Mouse (Mus musculus): Measurements from ENCODE around the gene Dlst. TPM values are rescaled to one million over a fixed set of nuclear protein-coding genes. Genes with fewer than 3 reads are reported as not detected.

The Dlst gene
- polyA plus RNA-seq, 1 experiment: 158 TPM

DNA sequence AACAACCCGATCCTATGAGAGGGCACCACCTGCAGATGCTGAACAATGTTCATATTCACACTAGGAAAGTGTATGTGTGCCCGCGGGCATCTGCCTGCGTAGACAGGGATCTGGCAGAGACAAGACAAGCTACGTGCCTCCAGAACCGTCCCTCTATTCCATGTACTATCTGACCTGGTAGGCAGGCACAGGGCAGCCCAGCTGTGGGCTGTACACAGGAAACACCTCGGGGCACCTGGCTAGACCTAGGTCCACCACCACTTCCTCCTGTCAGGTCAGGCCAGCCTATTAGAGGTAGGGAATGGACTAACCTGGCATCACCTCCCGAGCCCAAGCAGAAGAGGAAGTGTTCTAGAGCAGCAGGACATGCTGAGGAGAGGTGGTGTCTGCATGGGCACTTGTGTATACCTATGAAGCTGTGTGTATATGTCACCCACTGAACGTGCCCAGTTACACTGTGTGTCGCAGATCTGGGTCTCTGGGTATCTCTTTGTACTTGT is 67.2 kb downstream of the Dlst start, which contains the start of gene Pgf:
TSS of gene Pgf (minus strand) at position 51 of the 500 bp plus-strand sequence.
- DNase-seq (ENCODE audit: extremely low spot score in 1 of 2, low spot score in 1 of 2): no peak

DNA sequence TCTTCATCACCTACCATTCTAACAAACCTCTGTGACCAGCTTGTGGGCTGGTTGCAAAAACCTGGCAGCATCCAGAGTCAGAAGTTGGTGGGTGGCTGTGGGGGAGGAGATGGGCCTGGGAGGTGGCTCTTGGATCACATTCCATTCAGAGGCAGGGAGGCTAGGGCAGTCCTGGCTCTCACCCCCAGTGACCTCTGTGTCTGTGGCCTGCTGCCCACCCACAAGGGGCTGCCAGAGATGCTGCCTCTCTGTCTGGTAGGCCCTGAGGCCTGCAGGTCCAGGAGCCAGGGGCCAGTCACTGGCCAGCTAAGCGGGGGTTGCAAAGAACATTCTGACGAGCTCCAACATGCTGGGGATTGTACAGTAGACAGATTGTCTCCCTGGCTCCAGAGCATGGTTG is 67.7 kb downstream of the Dlst start:
- no peak for DNase-seq (ENCODE audit: extremely low spot score in 1 of 2, low spot score in 1 of 2)

DNA sequence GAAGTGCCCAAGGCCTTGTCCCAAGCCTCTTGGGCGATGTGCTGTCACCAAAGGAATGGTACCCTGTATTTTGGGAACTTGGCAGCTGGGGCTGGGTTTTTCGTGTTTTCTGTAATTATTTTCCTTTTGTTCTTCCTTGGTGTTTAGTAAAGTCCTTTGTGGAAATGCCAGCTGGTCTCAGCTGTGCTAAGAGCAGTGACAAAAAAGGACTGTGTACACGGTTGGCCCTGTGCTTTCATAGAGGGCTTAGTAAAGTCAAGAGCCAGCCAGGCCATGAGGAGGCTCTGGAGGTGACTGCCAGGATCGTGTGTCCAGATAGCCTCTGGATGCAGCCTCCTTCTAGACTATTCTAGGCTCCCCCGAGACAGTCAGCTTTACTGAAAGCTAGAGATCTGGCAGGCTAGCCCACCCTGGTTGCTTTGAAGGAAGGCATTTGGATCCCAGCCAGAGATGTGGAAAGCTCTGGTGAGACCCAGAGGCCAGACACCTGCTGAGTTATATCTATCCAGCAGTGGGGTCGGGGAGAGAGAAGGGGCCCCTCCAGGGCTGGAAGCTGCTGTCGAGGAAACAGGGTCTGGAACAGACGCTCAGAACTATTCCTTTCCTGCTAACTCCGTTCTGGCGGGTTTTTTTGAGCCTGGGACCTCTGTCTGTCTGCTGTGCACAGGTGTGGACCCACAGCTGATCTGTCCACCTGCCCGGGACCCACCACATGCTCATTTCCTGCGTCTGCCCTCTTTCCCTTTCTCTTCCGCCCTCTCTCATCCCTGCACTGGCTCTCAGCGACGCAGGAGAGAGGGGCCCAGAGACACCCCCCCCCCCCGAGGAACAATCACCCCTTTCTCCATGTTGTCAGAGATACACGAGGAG is 71.1 kb downstream of the Dlst start:
- no peak for DNase-seq (ENCODE audit: extremely low spot score in 1 of 2, low spot score in 1 of 2)

DNA sequence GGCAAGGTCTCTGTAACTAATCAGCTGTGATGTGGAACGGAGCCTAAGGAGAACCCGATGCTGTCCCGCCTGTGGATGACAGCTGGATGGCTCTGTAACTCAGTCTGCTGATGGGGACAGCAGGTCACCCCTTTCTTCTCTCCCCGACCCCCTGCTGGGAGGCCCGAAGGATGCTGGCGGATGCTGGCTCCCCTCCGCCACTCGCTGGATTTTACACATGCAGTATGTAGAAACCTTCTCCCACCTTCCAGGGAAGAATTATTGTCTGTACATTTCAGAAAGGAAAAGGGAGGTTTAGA is 71.7 kb downstream of the Dlst start:
- DNase-seq (ENCODE audit: extremely low spot score in 1 of 2, low spot score in 1 of 2): no peak

DNA sequence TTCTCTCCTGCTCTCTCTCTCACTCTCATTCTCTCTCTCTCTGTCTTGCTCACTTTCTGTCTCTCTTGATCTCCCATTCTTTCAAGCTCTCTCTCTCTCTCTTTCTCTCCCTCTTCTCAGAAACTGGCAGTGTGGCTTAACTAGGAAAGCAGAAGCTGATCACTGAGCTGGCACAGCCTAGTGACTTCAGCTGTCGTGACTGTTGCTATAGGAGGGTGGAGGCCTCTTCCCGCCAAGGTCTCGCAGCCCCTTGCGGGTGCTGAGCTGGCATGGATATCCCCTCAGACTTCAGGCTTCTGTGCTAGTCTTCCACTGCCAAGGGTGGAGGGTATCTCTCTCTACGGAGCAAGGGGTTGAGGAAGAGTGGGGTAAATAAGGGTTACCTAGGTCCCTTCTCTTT is 72.3 kb downstream of the Dlst start:
- DNase-seq (ENCODE audit: extremely low spot score in 1 of 2, low spot score in 1 of 2): no peak

DNA sequence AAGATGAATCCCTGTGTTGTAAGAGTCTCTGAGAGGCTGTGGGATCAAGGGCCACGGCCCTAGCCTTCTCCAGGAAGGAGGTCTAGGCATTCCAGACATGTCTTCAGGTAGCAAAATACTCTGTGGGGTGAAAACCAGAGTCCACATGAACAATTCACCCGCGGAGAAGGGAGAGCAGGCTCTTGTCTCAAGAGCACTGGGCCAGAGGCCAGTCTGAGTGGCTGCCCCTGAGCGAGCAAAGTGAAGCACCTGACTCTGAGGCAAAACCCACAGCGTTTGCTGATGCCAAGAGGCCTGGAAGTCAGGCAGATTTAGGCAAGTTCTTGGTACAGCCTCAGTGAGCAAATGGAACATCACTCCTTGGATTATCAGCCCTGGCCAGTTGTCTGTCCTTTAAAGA is 73.5 kb downstream of the Dlst start:
- no peak for DNase-seq (ENCODE audit: extremely low spot score in 1 of 2, low spot score in 1 of 2)

Other genes starting within 250 kb of the Dlst start
- gene Ltbp2, start 234.3 kb upstream of the Dlst start, polyA plus RNA-seq (2012; rRNA removed): 2.3 and 3.8 TPM in 2 replicates
- gene Fcf1, start 139.9 kb upstream of the Dlst start, polyA plus RNA-seq (2012; rRNA removed): 70.9 and 73.9 TPM in 2 replicates
- gene Arel1, start 139.9 kb upstream of the Dlst start, polyA plus RNA-seq (2012; rRNA removed): 65.7 and 66.6 TPM in 2 replicates
- 75.0 and 81.0 TPM in 2 replicates for gene Ylpm1, start 114.5 kb upstream of the Dlst start, polyA plus RNA-seq (2012; rRNA removed)
- 1.3 TPM in 2 replicates for gene Prox2, start 74 bp upstream of the Dlst start, polyA plus RNA-seq (2012; rRNA removed)
- 35.6 and 40.1 TPM in 2 replicates for gene Rps6kl1, start 40.4 kb downstream of the Dlst start, polyA plus RNA-seq (2012; rRNA removed)
- gene Pgf, start 67.0 kb downstream of the Dlst start, polyA plus RNA-seq (2012; rRNA removed): 3.6 and 4.0 TPM in 2 replicates
- 87.8 and 91.3 TPM in 2 replicates for gene Eif2b2, start 108.6 kb downstream of the Dlst start, polyA plus RNA-seq (2012; rRNA removed)
- 13.5 and 14.5 TPM in 2 replicates for gene Mlh3, start 159.8 kb downstream of the Dlst start, polyA plus RNA-seq (2012; rRNA removed)
- gene Acyp1, start 177.6 kb downstream of the Dlst start, polyA plus RNA-seq (2012; rRNA removed): 35.6 and 44.0 TPM in 2 replicates
- gene Zc2hc1c, start 177.8 kb downstream of the Dlst start, polyA plus RNA-seq (2012; rRNA removed): 0.92 and 0.94 TPM in 2 replicates
- gene Nek9, start 228.5 kb downstream of the Dlst start, polyA plus RNA-seq (2012; rRNA removed): 33.9 and 38.0 TPM in 2 replicates

Measured in frontal cortex, adult 2 months (tissue).